Mouse (Mus musculus) heart, postnatal 36 days (tissue): Measurements from ENCODE around the gene Pikfyve. TPM values are rescaled to one million over a fixed set of nuclear protein-coding genes. Genes with fewer than 3 reads are reported as not detected.
"Not testable (repeated sequence)": the region's sequence is repeated elsewhere in the genome, so short reads cannot be mapped to it uniquely, and the experiment has no call there.

ENCODE experiments used
- DNase-seq, 2 experiments: peaks; one replicate each; pipeline ENCODE4 v3.0.0; 2021 to 2022
- intact Hi-C: fragments of 180-260 bp; cut with DNase I; formaldehyde crosslinking; loops from one replicate; pipeline ENCODE4 v1.15.1; 2025
- total RNA-seq, 2 experiments: library from RNA; stranded (reverse); gene quantifications; 2 replicates each; pipeline ENCODE4 v1.2.3; 2021

The Pikfyve gene
- total RNA-seq, 2 experiments from 2014 or later = 11.4 to 12.4 TPM

GRCm38 (mm10) chr1:65183994-65184393 lies 2.5 kb upstream of the Pikfyve start:
- intact Hi-C loops = loop anchor here (10.0 kb wide), 1 partner anchor 449 kb away; the partner anchor contains the start of gene Fzd5
- DNase-seq = no peak

GRCm38 (mm10) chr1:65185011-65185410 lies 1.5 kb upstream of the Pikfyve start:
- intact Hi-C loops = loop anchor here (10.0 kb wide), 1 partner anchor 450 kb away; the partner anchor contains the start of gene Fzd5
- DNase-seq = no peak

DNA sequence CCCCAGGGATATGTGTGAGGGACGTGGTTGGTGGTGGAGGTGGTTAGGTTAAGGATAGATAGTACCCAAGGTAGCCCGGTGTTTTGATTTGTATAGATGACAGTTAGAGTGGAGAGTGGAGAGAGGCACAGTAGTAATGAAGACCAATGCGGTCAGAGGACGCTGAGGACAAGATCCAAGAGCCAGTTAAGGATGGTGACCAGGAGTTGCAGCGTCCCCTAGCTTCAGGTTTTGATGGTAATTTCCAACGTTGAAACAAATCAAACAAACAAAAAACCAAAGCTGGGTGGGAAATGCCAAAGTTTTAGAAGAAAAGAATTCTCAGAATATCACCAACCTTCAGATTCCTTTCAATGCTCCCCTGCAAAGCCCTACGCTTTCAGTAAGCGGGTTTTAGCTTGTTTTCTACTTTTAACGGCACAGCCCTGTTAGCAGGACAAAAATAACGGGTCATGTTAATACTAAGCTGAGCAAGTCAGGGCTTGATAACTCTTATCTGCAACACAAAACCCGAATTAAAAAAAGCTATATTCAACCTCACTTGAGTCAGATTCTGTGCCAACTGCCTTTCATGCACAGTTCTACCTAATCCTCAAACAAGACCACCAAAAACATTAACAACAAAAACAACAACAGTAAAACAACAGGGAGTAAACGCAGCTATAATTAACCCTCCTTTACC lies 818 bp upstream of the Pikfyve start:
- intact Hi-C loops = loop anchor here (10.0 kb wide), 1 partner anchor 451 kb away; the partner anchor contains the start of gene Fzd5
- DNase-seq = no peak

DNA sequence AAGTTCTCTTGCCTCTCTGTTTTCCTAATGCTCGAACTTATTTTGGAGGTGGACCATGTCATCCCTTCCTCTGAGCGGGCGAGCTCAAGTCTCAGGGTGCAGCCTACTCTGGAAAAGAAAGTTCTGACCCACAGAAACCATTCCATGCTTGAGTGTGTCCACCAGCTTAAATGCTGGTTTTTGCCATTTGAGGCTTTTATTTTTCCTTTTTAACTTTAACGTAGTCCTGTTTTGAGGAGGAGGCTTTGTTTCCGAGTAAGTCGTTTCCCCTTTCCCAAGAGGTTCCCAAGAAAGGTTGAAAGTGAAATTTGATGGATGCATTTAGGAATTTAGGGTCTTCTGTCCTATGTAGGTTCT lies 569 bp downstream of the Pikfyve start:
- intact Hi-C loops = loop anchor here (10.0 kb wide), 1 partner anchor 452 kb away; the partner anchor contains the start of gene Fzd5
- no peak for DNase-seq

- intact Hi-C loops = no loop called here
- no peak for DNase-seq
These were observed 3.7 kb downstream of the Pikfyve start for GRCm38 (mm10) chr1:65190172-65190571.

DNA sequence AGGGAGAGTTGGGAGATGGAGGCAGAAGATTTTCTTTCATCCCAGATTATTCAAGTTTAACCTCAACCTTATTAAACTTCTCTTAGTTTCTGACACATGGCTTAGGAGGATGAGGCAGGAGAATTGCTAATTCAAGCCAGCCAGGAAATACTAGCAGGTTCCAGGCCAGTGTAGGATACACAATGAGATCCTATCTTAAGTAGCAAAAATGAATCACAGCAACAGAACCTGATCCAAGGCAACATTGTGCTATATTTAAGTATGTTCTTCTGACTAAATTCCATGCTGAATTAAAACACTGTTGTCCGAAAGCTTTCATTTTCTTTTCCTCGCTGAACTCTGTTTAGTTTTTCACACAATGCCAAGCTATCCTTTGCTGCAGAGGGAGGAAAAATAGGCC lies 6.7 kb downstream of the Pikfyve start:
- intact Hi-C loops = no loop called here
- DNase-seq = no peak

DNA sequence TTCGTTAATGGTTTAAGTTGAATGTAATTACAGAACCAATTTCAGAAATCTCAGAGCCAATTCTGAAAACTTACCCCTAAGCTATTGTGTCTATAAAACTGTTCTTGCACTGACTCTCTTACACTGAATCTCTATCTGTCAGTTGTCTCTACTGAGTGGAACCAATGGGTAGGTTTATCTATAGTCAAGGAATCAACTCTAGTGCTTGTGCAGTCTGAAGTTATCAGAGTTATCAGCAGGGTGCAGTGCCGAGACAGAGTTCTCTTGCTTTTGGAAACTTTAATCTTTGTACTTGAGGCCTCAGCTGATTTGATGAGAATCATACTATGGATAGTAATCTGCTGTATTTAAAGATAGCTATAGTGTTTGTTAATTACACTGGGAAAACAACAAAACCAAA lies 11.9 kb downstream of the Pikfyve start:
- intact Hi-C loops = no loop called here
- DNase-seq = no peak

- intact Hi-C loops = no loop called here
- no peak for DNase-seq
These were observed 12.4 kb downstream of the Pikfyve start for GRCm38 (mm10) chr1:65198861-65199260.

DNA sequence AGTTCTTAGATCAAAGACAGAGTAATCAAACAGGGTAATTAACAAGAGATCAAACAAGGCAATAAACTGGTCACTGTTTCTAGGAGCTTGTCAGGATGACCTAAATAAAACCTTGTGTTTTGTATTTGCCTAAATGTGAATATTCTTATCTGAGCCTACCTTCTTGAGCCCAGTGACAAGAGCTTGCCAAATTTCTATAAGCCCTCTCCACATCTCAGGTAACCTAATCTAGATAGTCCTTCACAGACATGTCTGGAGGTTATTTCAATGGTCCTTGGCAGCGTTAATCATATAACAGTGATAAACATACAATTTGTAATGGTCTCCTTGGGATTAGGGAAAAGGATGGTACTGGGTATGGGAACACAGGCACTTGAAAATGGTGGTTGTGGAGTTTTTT lies 17.8 kb downstream of the Pikfyve start:
- intact Hi-C loops = no loop called here
- DNase-seq = no peak

- intact Hi-C loops = no loop called here
- no peak for DNase-seq
These were observed 26.7 kb downstream of the Pikfyve start for GRCm38 (mm10) chr1:65213214-65213613.

DNA sequence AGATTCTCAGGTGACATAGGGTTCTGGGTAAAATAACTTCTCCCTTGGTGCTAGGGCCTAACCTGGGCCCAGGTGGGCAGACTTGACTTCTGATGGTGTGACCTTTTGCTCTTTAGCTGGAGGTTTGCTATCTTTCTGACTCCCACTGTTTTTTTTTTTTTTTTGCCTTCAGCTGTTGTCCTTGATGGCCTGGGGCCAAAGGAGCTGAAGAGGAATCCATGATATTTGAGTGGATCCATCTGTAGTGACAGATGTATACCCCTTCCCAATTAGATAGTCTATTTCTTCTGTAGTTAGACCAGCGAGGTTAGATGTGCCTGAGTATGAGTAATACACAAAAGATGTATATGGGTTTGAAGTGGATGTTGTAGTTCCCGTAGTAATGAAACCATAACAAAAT lies 31.1 kb downstream of the Pikfyve start:
- DNase-seq = no peak
- intact Hi-C loops = no loop called here

DNA sequence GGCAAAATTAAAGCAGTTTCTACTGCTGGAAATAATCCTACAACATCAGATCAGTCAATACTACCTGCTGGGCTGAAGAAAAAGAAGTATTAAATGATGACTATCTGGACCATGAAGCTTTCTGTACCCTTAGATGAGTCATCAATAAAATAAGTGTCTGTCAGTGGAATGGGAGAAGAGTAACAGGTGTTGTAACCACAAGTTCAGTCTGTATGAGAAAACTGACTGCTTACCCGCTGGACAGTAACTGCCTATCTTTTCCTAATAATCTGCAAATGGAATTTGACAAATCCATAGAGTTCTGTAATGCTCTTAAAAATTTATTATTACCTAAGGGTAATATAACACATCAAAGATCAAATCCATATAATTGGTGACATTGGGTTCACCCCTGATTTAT lies 31.5 kb downstream of the Pikfyve start:
- no peak for DNase-seq
- intact Hi-C loops = no loop called here

DNA sequence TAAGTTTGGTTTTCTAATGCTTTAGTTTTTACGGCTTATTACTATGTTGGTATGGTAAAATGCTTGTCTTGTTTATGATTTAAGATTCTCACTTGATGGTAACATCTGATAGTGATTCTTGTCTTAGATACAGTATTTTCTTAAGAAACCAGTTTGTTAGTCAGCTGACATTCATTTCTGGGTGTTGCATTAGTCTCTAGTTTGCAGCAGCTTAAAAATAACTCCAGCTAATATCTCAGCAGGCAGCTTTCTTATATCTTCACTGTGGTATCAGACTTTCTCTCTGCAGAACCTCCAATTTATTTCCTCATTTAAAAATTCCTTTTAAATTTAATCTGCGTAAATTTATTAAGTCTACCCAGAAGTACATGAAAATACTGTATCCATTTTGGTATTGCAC lies 37.2 kb downstream of the Pikfyve start:
- DNase-seq = no peak
- intact Hi-C loops = no loop called here

DNA sequence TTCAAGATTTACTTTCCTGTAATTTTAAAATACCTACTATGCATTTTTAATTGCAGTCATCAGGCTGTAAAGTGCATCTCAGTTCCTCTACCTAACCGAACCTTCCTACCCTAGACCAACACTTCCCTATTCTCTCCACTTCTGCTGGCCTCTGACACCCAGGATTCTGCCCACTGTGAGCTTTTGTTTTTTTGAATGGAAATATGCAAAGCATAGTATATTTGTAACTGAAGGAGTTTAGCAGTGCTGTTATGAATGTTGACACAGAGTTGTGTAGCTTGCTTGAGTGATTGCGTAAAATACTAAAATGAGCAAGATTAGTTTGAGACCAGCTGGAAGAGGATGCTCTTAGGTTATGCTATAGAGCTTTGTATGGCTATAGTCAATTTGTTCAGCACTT lies 41.2 kb downstream of the Pikfyve start:
- intact Hi-C loops = no loop called here

DNA sequence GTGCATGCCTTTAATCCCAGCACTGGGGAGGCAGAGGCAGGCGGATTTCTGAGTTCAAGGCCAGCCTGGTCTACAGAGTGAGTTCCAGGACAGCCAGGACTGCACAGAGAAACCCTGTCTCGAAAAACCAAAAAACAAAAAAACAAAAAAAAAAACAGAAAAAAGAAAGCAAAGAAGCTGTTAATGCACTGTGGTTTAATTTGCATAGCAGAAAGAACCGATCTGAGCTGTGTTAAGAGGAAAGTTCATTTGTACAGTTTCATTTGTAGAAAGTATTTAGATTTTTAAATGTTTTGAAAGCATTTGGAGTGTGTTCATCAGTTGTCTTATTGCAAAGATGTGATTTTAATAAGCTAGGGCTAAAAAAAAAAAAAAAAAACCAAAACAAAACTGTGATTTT lies 43.3 kb downstream of the Pikfyve start:
- intact Hi-C loops = not testable (repeated sequence)

More for the DNA sequence above, 41.2 kb downstream of the Pikfyve start:
- no peak for DNase-seq

DNA sequence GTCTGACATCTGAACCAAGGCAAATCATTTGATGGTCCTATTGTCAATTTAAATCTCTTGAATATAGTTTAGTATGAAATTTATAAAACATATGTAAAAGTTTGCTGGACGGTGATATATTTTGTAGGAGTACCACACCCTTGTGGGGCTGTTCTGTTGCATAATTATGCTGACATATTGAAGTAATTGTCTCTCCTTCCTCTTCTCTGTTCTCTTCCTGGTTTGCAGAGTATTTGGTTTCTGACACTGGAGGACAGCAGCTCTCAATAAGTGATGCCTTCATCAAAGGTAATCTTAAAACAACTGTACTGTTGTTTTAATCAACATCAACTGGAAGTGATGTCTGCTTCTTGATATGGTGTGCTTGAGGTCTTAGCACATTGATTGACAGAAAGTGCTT lies 44.1 kb downstream of the Pikfyve start:
- intact Hi-C loops = no loop called here
- no peak for DNase-seq

More for the DNA sequence above, 43.3 kb downstream of the Pikfyve start:
- DNase-seq = not testable (repeated sequence)

DNA sequence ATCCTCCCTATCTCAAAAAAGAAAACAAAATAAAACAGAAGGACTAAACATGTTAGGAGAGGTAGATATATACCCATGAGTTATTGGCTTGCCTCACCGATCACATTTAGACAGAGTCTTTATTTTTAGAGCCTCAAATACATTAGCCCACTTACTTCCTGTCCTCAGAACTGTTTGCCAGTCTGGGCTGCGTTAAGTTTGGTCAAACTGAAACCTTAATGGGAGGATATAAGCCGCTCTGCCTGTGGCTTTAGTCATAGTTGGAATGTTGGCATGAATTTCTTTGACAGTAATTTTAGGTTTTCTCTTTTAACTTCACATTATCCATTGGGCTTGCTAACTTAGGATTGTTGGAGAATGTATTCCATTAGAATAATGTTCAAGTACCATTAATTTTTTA lies 51.2 kb downstream of the Pikfyve start:
- intact Hi-C loops = no loop called here
- DNase-seq = no peak

DNA sequence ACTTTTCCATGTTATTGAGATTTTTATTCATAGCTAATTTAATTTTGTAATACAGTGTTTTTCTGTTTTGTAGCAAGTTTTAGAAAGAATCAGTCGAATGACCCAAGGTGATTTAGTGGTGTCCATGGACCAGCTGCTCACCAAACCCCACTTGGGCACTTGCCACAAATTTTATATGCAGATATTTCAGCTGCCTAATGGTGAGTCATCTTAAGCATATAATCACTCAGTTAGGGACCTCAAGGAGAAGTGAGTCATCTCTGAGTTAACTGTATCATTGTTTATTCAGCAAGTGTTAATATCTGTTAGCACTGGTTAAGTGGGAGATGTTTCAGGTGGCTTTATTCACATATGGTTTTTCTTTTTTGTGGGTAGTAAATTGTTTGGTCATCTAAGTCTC lies 59.2 kb downstream of the Pikfyve start:
- intact Hi-C loops = no loop called here
- DNase-seq = no peak

GRCm38 (mm10) chr1:65280461-65280860 lies 94.0 kb downstream of the Pikfyve start:
- DNase-seq = no peak
- intact Hi-C loops = no loop called here

DNA sequence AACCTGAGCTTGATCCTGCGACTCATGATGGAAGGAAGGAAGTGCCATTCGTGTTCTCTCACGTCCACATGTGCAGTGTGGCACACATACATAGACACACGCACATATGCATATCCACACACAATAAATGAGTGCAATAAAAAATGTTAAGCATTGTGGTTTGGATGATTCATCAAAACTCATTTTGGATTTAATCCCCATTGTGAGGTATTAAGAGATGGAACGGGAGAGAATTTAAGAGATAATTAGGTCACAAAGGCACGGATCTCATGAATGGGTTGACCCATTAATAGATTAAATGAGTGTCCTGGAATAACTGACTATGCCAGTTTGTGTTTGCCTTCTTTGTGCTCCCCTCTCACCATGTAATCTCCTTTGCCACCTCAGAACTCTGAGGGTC lies 95.3 kb downstream of the Pikfyve start, which contains the start of gene Pth2r:
Gene Pth2r, plus strand, starts transcription at position 301 of the 400 bp plus-strand sequence.
- intact Hi-C loops = loop anchor here (2.0 kb wide), 1 partner anchor 819 kb away; no protein-coding TSS in a partner anchor
- no peak for DNase-seq

DNA sequence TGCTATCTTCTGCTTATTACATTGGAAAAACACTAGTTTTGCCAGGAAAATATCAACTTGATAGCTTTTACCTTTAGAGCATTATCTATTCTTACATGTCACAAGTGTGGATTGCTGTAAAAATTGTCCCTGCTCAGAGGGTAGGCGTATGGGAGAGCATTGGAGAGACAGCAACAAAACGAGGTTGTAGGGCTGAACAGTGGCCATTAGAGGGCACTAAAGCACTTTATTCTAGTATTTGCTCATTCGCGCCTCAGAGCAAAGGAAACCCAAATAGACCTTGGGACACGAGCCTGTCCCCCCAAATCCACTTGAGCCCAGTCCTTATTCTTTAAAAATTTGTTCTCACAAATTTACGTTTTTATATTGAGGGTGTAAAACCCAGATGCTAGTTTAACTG lies 96.3 kb downstream of the Pikfyve start:
- intact Hi-C loops = loop anchor here (2.0 kb wide), 1 partner anchor 818 kb away; no protein-coding TSS in a partner anchor
- DNase-seq = peak; percentile 19 to 29

DNA sequence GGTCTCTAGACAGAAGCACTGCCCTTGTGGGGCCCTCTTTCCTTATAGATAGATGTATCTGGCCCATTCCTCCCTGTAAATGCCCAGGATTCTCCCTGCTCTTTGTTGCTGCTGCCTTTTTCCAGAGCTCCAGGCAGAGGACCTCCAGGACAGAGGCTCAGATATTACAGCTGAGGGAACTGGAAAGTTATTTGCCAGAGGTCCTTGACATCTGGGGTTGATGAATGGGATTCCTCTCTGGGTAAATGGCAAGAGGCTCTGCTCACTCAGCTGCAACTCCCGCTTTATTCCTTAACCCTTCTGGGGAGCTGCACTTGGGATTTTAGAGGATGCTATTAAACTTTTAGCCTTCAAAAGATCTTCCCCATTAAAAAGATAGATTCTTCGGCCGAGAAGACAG lies 122.0 kb downstream of the Pikfyve start:
- intact Hi-C loops = no loop called here

More for the DNA sequence above, 122.0 kb downstream of the Pikfyve start:
- DNase-seq = no peak
